Comparison of ENCODE assay signal across 10 mouse cellular contexts in the genomic region with DNA sequence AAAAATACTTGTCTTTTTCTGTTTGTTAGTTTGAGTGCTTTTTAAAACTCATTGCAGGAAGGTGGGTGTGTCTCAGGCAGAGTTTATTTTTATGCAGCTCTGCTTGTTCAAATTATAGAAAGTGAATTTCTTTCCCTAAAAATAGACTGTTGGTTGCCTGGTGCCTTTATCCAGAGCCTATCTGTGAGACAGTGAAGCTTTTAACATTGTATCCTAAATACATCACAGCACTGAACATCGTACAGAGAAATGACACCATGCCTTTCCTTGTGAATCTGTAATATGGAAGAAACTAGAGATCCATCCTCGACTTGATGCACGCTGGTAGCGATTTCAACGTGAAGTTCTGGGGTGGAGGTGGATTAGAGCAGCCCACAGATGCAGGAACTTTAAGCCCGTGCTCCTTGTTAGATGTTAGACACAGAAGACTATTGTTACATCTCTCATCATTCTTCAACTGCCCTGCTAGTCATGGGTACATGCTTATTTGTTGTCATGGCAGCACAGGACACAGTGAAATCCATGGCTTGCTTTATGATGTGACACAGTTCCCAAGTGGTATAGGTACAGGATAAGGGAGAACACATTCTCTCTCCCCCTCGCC. TPM values are rescaled to one million over a fixed set of nuclear protein-coding genes. Genes with fewer than 3 reads are reported as not detected.
DNase-seq lines count a peak whose midpoint lies in the region; ATAC-seq and TF ChIP-seq lines count a peak whose summit lies in the region.
"Had no signal": no experiment of that assay in that cellular context is flagged by ENCODE, and none has a peak within 500 bp of the region (broad histone marks: within the 10 kb centered on the region; RNA-seq: fewer than 3 reads in every experiment).

No protein-coding gene starts in this region.

- TF ChIP-seq EP300 in lung, postnatal 0 days (IDR thresholded peaks at IDR 0.05), result no peak

- no peaks in the 10 kb centered on the region for H3K36me3 ChIP-seq in lung, postnatal 0 days (ENCODE audit: insufficient read depth, low read length)
- H3K36me3 ChIP-seq: limb, embryonic 10.5 days had no signal

- peak; percentile 90 for ATAC-seq in frontal cortex, adult (ENCODE audit: low TSS enrichment)
- no peak for ATAC-seq in lung, postnatal 0 days

- H3K4me3 ChIP-seq in left cerebral cortex, adult 2 months, result no peak overlapping the region
- no peak overlapping the region for H3K4me3 ChIP-seq in lung, postnatal 0 days (ENCODE audit: low read depth, low read length)
- H3K4me3 ChIP-seq: limb, embryonic 10.5 days; megakaryocyte, embryonic 14.5 days had no signal

- no peaks in the 10 kb centered on the region for H3K9me3 ChIP-seq in lung, postnatal 0 days (ENCODE audit: low read length)
- H3K9me3 ChIP-seq: limb, embryonic 10.5 days; megakaryocyte, embryonic 14.5 days had no signal

- intact Hi-C loops in left cerebral cortex, adult 2 months (cut with DNase I), result loop anchor here (2.0 to 5.0 kb wide), 4 partner anchors 49 to 872 kb away; partner anchors contain the start of gene Gria2

- no peaks in the 10 kb centered on the region for H3K4me1 ChIP-seq in lung, postnatal 0 days (ENCODE audit: insufficient read depth, low read depth, low read length)
- H3K4me1 ChIP-seq: limb, embryonic 10.5 days had no signal

- WGBS in lung, postnatal 0 days, result 54% methylated on average over 7 of the region's 7 CpGs

- H3K27me3 ChIP-seq in lung, postnatal 0 days (replicated peaks; ENCODE audit: insufficient read depth, low read length), result no peaks in the 10 kb centered on the region

- no peak overlapping the region for H3K4me2 ChIP-seq in lung, postnatal 0 days (replicated peaks; ENCODE audit: low read depth, low read length)

- peak; percentile 20 for DNase-seq in layer of hippocampus, adult 11-12 months (ENCODE audit: low spot score)
- DNase-seq in layer of hippocampus, postnatal 25 days (ENCODE audit: extremely low spot score in 1 of 2, low spot score in 1 of 2), result no peak
- peak; percentile 16 to 19 for DNase-seq in left cerebral cortex, adult 2 months (ENCODE audit: extremely low spot score in 1 of 2, low spot score in 2 of 2)
- DNase-seq in retina, postnatal 1 day, result peak; percentile 60
- DNase-seq in T-cell, adult 2 months (ENCODE audit: low spot score), result no peak
- no peak for DNase-seq in adrenal gland, adult 8-10 months
- DNase-seq in lung, postnatal 0 days (ENCODE audit: low spot score), result no peak

- H3K27ac ChIP-seq in left cerebral cortex, adult 2 months, result peak overlapping the region; percentile 89
- H3K27ac ChIP-seq in lung, postnatal 0 days (ENCODE audit: low read length), result no peak overlapping the region
- H3K27ac ChIP-seq: limb, embryonic 10.5 days had no signal

- no peak for TF ChIP-seq CTCF in left cerebral cortex, adult 2 months (IDR thresholded peaks at IDR 0.05)
- no peak for TF ChIP-seq CTCF in lung, postnatal 0 days (IDR thresholded peaks at IDR 0.05)

- no peak overlapping the region for H3K9ac ChIP-seq in lung, postnatal 0 days (replicated peaks; ENCODE audit: low read depth)

RNA-seq across cellular contexts. Expression of gene Fam198b, which starts 45.9 kb away (rescaled TPM):
- 1 to 10 TPM; 5.4 to 6.9 TPM for total RNA-seq in layer of hippocampus, postnatal 25 days (2021)
- total RNA-seq in left cerebral cortex, adult 2 months (2021), result 1 to 10 TPM; 7.3 to 8.5 TPM
- total RNA-seq in adrenal gland, adult 8-10 months (2022), result 10 to 100 TPM in 2 of 4 experiments, 1 to 10 TPM in 2; 2.9 to 39.5 (median 10.6) TPM
- 21.3 and 35.3 TPM in 2 replicates for polyA plus RNA-seq in lung, postnatal 0 days (2015; fragmentation: Nextera tagmentation; extraction: Ambion mirVana)

Comparison
In these comparisons a context has a peak if more than half of its experiments do, and no peak if none do; other contexts are left out.
1. DNase-seq: peak in layer of hippocampus, adult 11-12 months (single experiment), left cerebral cortex, adult 2 months (2 of 2) and retina, postnatal 1 day (single experiment); none in layer of hippocampus, postnatal 25 days (0 of 2), T-cell, adult 2 months (single experiment), adrenal gland, adult 8-10 months (single experiment) and lung, postnatal 0 days (single experiment).